Mouse (Mus musculus): ENCODE measurements around the gene Prss45.

GRCm38 (mm10) chr9:110887388-110888303 is 53.3 kb downstream of the Prss45 start:
- TF ChIP-seq CTCF (IDR thresholded peaks at IDR 0.05) (no peak), POLR2A (IDR thresholded peaks at IDR 0.05; ENCODE audit: insufficient read depth, low read depth, low read length) (no peak)

Data from heart, adult 2 months (tissue).